Mouse (Mus musculus) cerebellum, adult 11-12 months (tissue): Measurements from ENCODE around the gene Rnase2a.
"Not testable (repeated sequence)": the region's sequence is repeated elsewhere in the genome, so short reads cannot be mapped to it uniquely, and the experiment has no call there.

ENCODE experiments used
- DNase-seq: peaks from one replicate; pipeline ENCODE4 v3.0.0; 2022

Rnase2a gene

DNA sequence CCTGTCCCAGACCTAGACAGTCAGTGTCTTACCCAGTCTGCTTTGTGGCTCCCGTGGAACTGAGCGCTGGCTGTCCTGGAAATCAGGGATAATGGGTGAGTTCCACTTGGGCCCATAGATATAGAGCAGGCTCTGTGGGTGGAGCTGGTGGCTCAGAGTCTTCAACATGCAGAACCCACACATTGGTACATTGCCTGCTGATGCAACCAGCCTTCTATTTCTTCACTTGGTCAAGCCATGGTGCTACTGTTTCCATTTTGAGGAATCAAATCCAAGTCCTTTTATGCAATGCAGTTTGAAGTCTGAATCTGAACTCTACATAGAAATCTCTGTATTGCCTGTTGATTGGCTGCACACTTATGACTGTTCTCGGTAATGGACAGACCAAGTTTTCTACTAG is at the start of gene Rnase2a:
TSS of gene Rnase2a (minus strand) at position 72 of the 400 bp plus-strand sequence.
- no peak for DNase-seq

DNA sequence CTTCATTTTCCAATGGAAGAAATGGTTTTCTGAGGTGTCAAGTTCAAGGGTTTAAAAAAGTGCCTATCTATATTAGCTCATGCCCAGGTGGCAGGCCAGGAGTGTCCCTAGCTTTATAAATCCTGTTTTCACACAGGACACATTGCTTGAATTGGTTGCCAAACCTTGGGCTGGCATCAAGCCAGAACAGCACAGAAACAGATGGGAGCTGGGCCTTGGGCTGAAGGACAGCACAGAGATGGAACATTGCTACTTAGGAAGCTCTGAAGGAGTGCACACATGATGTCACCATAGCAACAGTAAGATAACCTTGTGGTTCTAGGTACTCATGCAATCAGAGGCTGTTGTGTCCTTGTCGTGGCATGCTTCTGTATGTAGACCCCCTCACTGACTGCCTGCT is 35.6 kb upstream of the Rnase2a start:
- DNase-seq = peak; percentile 88

DNA sequence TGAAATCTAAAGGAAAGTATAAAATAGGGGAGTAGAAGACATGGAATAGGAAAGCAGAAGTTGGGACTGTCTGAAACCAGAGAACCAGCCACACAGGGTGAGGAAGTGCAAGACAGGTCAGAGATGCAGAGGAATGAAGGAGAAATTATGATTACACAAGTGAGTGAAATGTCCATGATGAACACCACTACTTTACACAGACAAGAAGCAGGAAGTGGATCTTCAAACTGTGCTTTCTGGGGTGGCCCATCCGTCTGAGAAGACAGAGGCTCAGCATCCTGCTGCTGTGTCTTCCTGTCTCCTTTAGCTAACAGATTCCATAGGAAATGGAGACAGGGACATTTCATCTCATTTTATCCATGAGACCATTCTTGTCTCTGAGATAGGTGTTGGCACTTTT is 22.6 kb upstream of the Rnase2a start:
- not testable (repeated sequence) for DNase-seq

DNA sequence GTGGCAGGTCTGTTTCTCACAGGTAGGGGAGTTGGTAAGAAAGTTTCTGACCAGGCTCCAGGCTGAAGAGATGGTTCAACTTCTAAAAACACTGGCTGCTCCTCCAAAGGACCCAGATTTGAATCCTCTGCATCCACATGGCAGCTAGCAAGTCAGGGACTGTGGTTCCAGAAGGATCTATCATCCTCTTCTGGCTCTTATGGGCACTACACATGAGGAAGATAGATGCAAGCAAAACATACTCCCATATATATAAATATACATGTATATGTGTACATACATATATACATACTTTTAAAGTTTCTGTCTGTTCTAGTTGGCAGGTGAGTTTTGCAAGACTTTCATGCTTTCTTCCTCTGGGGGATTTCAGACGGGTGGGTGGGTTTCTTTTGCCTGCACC is 12.8 kb upstream of the Rnase2a start:
- no peak for DNase-seq

DNA sequence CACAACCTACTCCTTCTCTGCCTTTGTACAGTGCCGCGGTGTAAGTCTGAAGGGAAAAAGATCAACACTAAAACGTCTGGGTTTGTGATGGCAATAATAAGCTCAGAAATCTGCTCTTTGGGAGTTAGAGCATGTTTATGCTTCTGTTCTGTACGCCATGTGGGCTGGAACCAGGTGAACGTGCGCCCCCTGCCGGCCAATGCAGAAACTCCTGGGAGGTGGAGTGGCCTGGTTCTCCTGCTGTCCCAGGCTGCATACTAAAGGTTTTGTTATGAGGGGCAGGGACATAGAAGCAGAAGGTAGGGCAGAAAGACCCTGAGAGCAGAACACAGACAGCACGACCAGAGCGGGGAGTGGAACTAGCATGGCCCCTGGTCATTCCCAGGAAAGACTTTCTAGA is 10.2 kb upstream of the Rnase2a start:
- DNase-seq = peak; percentile 44

DNA sequence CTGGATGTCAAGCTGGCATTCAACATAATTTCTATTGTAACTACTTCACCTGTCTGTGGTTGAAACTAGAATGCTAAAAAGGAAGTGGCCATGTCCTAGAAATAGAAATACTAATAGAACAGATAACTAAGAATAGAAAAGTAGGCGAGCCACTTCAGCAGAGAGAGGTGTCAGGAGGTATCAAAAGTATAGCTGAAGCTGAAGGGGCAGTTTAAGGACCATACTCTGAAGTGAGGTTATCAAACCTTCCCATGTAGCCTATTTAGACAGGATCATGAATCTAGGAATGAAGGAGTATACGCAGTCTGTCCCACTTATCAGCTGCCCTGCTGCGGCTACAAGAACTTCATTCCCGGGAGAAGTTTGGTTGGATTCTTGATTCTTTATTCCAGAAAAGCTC is 9.8 kb upstream of the Rnase2a start:
- no peak for DNase-seq

DNA sequence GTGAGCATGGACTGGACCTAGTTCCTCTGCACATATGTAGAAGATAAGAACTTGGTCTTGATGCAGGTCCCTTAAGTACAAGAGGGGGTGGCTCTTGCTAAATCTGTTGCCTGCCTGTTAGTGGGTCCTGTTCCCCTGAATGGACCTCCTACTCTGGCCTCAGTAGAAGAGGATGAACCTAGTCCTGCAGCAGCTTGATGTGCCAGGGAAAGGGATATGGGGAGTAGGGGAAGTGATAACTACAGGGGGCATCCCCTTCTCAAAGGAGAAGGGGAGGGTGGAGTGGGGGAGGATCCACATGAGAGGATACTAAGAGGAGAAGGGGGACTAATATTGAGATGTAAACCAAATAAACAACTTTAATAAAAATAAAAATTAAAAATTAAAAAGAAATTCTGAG is 6.5 kb upstream of the Rnase2a start:
- DNase-seq = no peak

DNA sequence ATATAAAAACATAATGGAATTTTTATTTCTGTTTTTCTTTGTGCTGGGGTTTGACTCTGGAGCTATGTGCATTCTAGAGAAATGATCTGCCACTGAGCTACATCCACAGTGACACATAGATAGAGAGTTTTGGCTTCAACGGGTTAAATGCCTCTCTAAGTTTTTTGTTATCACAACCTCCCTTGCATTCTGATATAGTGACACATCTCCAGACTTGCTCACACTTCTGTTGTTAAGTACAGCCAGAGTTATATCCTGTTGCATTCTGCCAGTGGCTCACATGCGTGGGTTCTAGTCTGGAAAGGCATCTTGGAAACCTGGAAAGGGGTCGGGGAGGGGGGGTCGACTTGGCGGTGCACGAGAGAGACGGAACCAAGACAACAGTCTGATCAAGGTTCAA is 3.8 kb upstream of the Rnase2a start:
- DNase-seq = no peak

DNA sequence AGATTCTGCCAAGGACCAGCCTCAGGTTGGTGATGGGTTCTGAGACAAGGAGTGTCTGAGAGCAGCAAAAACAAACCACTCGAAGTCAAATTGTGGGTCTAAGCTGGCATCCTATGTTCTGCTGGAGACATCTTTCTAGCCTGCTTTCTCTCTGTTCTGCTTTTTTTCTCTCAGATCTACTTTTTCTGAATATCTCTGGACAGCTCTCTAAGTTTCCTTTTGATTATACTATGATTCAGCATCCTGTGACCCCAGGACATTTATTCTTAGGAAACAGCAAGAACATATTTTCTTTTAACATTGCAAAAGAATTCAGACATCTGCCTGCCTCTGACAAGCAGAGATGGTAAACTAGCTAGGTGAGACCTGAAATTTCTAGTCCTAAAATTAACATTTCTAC is 2.3 kb downstream of the Rnase2a start:
- no peak for DNase-seq

DNA sequence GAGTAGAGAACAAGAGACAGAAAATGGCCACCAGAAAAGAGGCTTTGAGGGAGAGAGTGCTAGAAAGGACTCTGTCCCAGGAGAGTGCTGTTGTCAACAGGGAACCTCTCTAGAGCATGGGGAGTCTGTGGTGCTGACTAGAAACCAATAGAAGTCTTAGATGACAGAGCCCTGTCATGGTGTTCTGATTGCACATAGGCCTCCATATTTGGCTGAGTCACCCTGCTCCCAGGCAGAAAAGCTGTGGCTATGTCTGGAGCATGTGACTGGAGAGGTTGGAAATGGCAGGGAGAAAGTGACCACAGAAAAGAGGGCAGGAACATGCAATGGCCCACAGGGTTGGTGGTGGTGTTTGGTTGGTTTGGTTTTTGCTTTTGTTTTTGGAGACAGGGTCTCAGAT is 3.7 kb downstream of the Rnase2a start:
- DNase-seq = not testable (repeated sequence)

DNA sequence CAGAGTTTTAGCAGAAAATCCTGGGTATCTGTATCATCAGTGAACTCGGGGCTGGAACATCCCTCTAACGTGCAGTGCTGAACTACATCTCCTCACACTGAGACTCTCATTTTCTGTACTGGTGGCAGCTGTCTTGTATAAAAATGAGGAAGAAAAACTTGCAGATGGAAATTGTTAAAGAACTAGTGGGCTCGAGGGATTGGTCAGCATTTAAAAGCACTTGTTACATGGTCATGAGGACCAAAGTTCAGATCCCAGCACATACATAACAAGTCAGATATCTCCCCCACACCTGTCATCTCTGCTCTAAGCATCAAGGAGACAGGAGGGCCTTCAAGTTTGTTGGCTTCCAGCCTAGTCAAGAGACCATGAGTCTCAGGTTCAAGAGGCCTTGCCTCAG is 5.6 kb downstream of the Rnase2a start:
- no peak for DNase-seq

DNA sequence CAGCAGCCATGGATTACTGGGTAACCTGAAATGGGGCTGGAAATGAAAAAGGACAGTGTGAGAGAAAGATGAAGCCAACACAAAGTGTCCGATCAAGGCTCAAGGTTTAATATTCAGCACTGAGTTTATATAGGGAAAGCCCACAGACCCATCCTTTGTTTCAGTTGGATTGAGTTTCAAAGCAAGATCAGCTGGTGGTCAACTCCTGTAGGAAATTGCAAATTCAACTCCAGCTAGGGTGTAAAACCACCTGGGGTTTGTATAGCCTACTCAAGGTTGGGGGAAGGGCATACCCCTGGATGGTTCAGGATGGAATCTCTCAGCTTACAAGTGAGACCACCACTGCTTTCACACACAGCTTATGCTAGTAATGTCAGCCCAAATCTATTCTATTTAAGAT is 8.2 kb downstream of the Rnase2a start:
- no peak for DNase-seq

DNA sequence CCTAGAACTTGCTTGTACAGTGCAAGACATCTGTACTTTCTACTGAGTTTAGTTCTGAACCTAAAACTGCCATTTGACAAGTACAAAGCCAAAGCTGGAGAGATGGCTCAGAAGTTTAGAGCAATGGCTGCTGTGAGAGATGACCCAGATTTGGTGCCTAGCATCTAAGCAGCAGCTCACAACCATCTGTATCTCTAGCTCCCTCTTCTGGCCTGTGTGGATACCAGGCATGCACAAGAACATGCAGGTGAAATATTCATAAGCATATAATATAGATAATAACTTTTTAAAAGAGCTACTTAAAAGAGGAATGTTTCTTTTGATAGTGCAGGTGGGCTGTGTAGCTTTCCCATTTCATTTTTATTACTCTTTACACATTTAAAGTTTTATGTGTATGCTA is 15.0 kb downstream of the Rnase2a start:
- no peak for DNase-seq

DNA sequence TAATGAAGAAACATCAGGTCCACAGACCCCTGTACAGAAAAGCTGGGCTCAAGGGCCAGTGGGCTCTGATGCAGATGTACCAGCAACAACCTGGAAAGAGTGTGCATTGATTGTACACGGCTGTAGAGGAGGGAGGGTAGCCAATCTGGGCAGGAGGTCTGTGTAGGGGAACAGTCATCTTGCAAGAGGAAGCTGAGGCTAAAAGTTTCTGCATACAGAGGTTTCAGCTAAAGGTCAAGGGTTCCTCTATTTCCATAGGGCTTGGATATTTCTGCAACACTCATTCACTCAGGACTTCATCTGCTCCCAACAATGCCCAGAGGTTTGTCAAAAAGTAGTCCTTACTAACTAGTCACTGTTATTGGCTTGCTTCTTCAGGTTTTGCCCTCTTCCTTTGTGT is 18.4 kb downstream of the Rnase2a start:
- DNase-seq = not testable (repeated sequence)

DNA sequence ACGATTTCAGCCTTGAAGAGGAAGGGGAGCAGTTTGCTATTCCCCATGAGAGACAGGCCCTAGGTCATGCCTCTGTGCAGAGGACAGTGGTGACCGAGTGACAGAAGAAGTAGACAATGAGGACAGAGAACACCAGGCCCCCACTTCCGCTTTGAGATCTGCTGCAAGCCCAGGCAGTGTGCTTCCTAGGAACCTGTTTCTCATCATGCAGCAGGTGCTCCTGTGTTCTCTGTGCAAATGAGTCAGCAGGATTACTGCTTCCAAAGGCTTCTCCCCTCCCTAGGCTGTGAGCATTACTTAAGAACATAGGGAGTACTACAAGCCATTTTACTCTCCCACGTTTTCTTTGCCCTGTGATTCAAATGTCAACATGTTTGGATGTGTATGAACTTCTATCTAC is 26.3 kb downstream of the Rnase2a start:
- DNase-seq = not testable (repeated sequence)

DNA sequence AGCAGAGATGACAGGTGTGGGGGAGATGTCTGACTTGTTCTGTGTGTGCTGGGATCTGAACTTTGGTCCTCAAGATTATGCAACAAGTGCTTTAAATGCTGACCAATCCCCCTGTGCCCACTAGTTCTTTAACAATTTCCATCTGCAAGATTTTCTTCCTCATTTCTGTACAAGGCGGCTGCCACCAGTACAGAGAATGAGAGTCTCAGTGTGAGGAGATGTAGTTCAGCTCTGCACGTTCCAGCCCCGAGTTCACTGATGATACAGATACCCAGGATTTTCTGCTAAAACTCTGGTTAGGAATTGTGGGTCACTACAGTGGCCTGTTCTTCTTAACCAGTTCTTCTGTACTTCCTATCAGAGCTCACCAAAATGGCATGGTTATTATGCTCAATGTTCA is 35.8 kb downstream of the Rnase2a start:
- not testable (repeated sequence) for DNase-seq
